Mouse (Mus musculus): ENCODE data around the gene Rsbn1.

GRCm38 (mm10) chr3:103913451-103913961, 414 bp upstream of the Rsbn1 start:
- TF ChIP-seq POLR2A (IDR thresholded peaks at IDR 0.05; ENCODE audit: insufficient read depth, low read length) = no peak
- no peak for TF ChIP-seq EP300 (IDR thresholded peaks at IDR 0.05; ENCODE audit: insufficient read depth, low read depth, low read length)

All from ES-Bruce4 (cell line).